Mouse (Mus musculus) ES-Bruce4 (cell line): ENCODE results near the gene Nrg4.

ENCODE experiments used
- CTCF ChIP-seq: IDR thresholded peaks from one replicate; pipeline ENCODE4 v1.8.1; 2011; ENCODE audit warnings: low read depth, low read length
- EP300 ChIP-seq: IDR thresholded peaks from 2 replicates; pipeline ENCODE4 v1.6.1; 2011; ENCODE audit warnings: low read depth, low read length; ENCODE audit not compliant: insufficient read depth
- POLR2A ChIP-seq: IDR thresholded peaks from one replicate; pipeline ENCODE4 v1.8.1; 2011; ENCODE audit warnings: low read length; ENCODE audit not compliant: insufficient read depth

GRCm38 (mm10) chr9:55172195-55172685 is 154.4 kb downstream of the Nrg4 start:
- TF ChIP-seq CTCF = no peak
- TF ChIP-seq POLR2A = no peak
- no peak for TF ChIP-seq EP300
